Mouse (Mus musculus) heart, postnatal 25 days (tissue): ENCODE measurements around the gene Gm20388. TPM values are rescaled to one million over a fixed set of nuclear protein-coding genes. Genes with fewer than 3 reads are reported as not detected.
A peak's percentile ranks its signal among the peaks of the same experiment; 100 is the strongest.

ENCODE experiments used
- DNase-seq: peaks from one replicate; pipeline ENCODE4 v3.0.0; 2022; ENCODE audit warnings: low spot score
- intact Hi-C: fragments of 180-260 bp; cut with DNase I; formaldehyde crosslinking; loops from one replicate; pipeline ENCODE4 v1.15.1; 2025
- total RNA-seq, 2 experiments: library from RNA; stranded (reverse); gene quantifications; 2 replicates each; pipeline ENCODE4 v1.2.3; 2021

The Gm20388 gene
- total RNA-seq, 2 experiments from 2014 or later = 2.7 TPM; not detected in 1

- intact Hi-C loops = no loop called here
- DNase-seq = no peak
These were observed 4332.3 kb downstream of the Gm20388 start for GRCm38 (mm10) chr8:124242913-124243312.

- intact Hi-C loops = no loop called here
- DNase-seq = no peak
These were observed 4336.9 kb downstream of the Gm20388 start for GRCm38 (mm10) chr8:124247581-124247980.

GRCm38 (mm10) chr8:124248688-124249087, 4338.0 kb downstream of the Gm20388 start:
- intact Hi-C loops = no loop called here
- DNase-seq = no peak

- DNase-seq = no peak
- intact Hi-C loops = no loop called here
These were observed 4339.6 kb downstream of the Gm20388 start for GRCm38 (mm10) chr8:124250255-124250654.

GRCm38 (mm10) chr8:124250785-124251184, 4340.1 kb downstream of the Gm20388 start:
- DNase-seq = no peak
- intact Hi-C loops = no loop called here

- intact Hi-C loops = no loop called here
- no peak for DNase-seq
These were observed 4341.9 kb downstream of the Gm20388 start for GRCm38 (mm10) chr8:124252533-124252950.

GRCm38 (mm10) chr8:124253939-124254338, 4343.3 kb downstream of the Gm20388 start:
- intact Hi-C loops = no loop called here
- no peak for DNase-seq

GRCm38 (mm10) chr8:124256841-124257240, 4346.2 kb downstream of the Gm20388 start:
- intact Hi-C loops = no loop called here
- no peak for DNase-seq

- intact Hi-C loops = no loop called here
- peak; percentile 63 for DNase-seq
These were observed 4346.7 kb downstream of the Gm20388 start for GRCm38 (mm10) chr8:124257363-124257762.

GRCm38 (mm10) chr8:124259146-124259545, 4348.5 kb downstream of the Gm20388 start:
- intact Hi-C loops = no loop called here

GRCm38 (mm10) chr8:124259925-124260324, 4349.3 kb downstream of the Gm20388 start:
- intact Hi-C loops = no loop called here
- no peak for DNase-seq

More at GRCm38 (mm10) chr8:124259146-124259545, 4348.5 kb downstream of the Gm20388 start:
- no peak for DNase-seq

- intact Hi-C loops = no loop called here
- DNase-seq = no peak
These were observed 4349.7 kb downstream of the Gm20388 start for GRCm38 (mm10) chr8:124260371-124260770.

GRCm38 (mm10) chr8:124263058-124263457, 4352.4 kb downstream of the Gm20388 start:
- no peak for DNase-seq
- intact Hi-C loops = no loop called here

- intact Hi-C loops = no loop called here
These were observed 4353.4 kb downstream of the Gm20388 start for GRCm38 (mm10) chr8:124264032-124264431.

GRCm38 (mm10) chr8:124264671-124265070, 4354.0 kb downstream of the Gm20388 start:
- intact Hi-C loops = no loop called here
- no peak for DNase-seq

More at GRCm38 (mm10) chr8:124264032-124264431, 4353.4 kb downstream of the Gm20388 start:
- no peak for DNase-seq

GRCm38 (mm10) chr8:124265130-124265529, 4354.5 kb downstream of the Gm20388 start:
- intact Hi-C loops = no loop called here
- DNase-seq = no peak

GRCm38 (mm10) chr8:124265798-124266197, 4355.2 kb downstream of the Gm20388 start:
- DNase-seq = peak; percentile 31
- intact Hi-C loops = no loop called here

GRCm38 (mm10) chr8:124267206-124267605, 4356.6 kb downstream of the Gm20388 start:
- intact Hi-C loops = no loop called here
- DNase-seq = no peak

- DNase-seq = no peak
- intact Hi-C loops = no loop called here
These were observed 4359.9 kb downstream of the Gm20388 start for GRCm38 (mm10) chr8:124270504-124270903.

GRCm38 (mm10) chr8:124270904-124271303, 4360.3 kb downstream of the Gm20388 start:
- intact Hi-C loops = no loop called here
- no peak for DNase-seq

- no peak for DNase-seq
- intact Hi-C loops = no loop called here
These were observed 4360.9 kb downstream of the Gm20388 start for GRCm38 (mm10) chr8:124271518-124271917.

- DNase-seq = no peak
- intact Hi-C loops = no loop called here
These were observed 4362.2 kb downstream of the Gm20388 start for GRCm38 (mm10) chr8:124272792-124273191.
